Mouse (Mus musculus): ENCODE data around the gene Egfem1. TPM values are rescaled to one million over a fixed set of nuclear protein-coding genes. Genes with fewer than 3 reads are reported as not detected.

Gene Egfem1
- 0.18 and 0.59 TPM in 2 replicates for polyA plus RNA-seq (2012; rRNA removed)

GRCm38 (mm10) chr3:29081952-29082295 lies at the start of gene Egfem1:
Gene Egfem1, plus strand, starts transcription at chr3:29082023.
- DNase-seq (ENCODE audit: low read depth) = no peak

- DNase-seq (ENCODE audit: low read depth) = no peak
Observed at GRCm38 (mm10) chr3:29033107-29033506, 48.7 kb upstream of the Egfem1 start.

GRCm38 (mm10) chr3:29036146-29036545 lies 45.7 kb upstream of the Egfem1 start:
- DNase-seq (ENCODE audit: low read depth) = no peak

- no peak for DNase-seq (ENCODE audit: low read depth)
Observed at GRCm38 (mm10) chr3:29036620-29037019, 45.2 kb upstream of the Egfem1 start.

- no peak for DNase-seq (ENCODE audit: low read depth)
Observed at GRCm38 (mm10) chr3:29040064-29040463, 41.8 kb upstream of the Egfem1 start.

GRCm38 (mm10) chr3:29046281-29046680 lies 35.5 kb upstream of the Egfem1 start:
- DNase-seq (ENCODE audit: low read depth) = no peak

- no peak for DNase-seq (ENCODE audit: low read depth)
Observed at GRCm38 (mm10) chr3:29047273-29047932, 34.4 kb upstream of the Egfem1 start.

- no peak for DNase-seq (ENCODE audit: low read depth)
Observed at GRCm38 (mm10) chr3:29063156-29063555, 18.7 kb upstream of the Egfem1 start.

- DNase-seq (ENCODE audit: low read depth) = no peak
Observed at GRCm38 (mm10) chr3:29068428-29069098, 13.3 kb upstream of the Egfem1 start.

GRCm38 (mm10) chr3:29071315-29071714 lies 10.5 kb upstream of the Egfem1 start:
- DNase-seq (ENCODE audit: low read depth) = no peak

GRCm38 (mm10) chr3:29081517-29081916 lies 306 bp upstream of the Egfem1 start:
- no peak for DNase-seq (ENCODE audit: low read depth)

GRCm38 (mm10) chr3:29082296-29082995 lies 623 bp downstream of the Egfem1 start:
- no peak for DNase-seq (ENCODE audit: low read depth)

GRCm38 (mm10) chr3:29082996-29083350 lies 1.1 kb downstream of the Egfem1 start:
- no peak for DNase-seq (ENCODE audit: low read depth)

- no peak for DNase-seq (ENCODE audit: low read depth)
Observed at GRCm38 (mm10) chr3:29098467-29098866, 16.6 kb downstream of the Egfem1 start.

GRCm38 (mm10) chr3:29106016-29106723 lies 24.3 kb downstream of the Egfem1 start:
- no peak for DNase-seq (ENCODE audit: low read depth)

- no peak for DNase-seq (ENCODE audit: low read depth)
Observed at GRCm38 (mm10) chr3:29107134-29107533, 25.3 kb downstream of the Egfem1 start.

- no peak for DNase-seq (ENCODE audit: low read depth)
Observed at GRCm38 (mm10) chr3:29110321-29110720, 28.5 kb downstream of the Egfem1 start.

- DNase-seq (ENCODE audit: low read depth) = no peak
Observed at GRCm38 (mm10) chr3:29114517-29114916, 32.7 kb downstream of the Egfem1 start.

GRCm38 (mm10) chr3:29117379-29117778 lies 35.6 kb downstream of the Egfem1 start:
- no peak for DNase-seq (ENCODE audit: low read depth)

GRCm38 (mm10) chr3:29122556-29122955 lies 40.7 kb downstream of the Egfem1 start:
- no peak for DNase-seq (ENCODE audit: low read depth)

GRCm38 (mm10) chr3:29132054-29132931 lies 50.5 kb downstream of the Egfem1 start:
- DNase-seq (ENCODE audit: low read depth) = no peak

All from gonadal fat pad, adult 2 months (tissue).